Mouse (Mus musculus) lung, postnatal 0 days (tissue): ENCODE data around the gene Gm21083.
A peak's percentile ranks its signal among the peaks of the same experiment; 100 is the strongest.
"Not testable (repeated sequence)": the region's sequence is repeated elsewhere in the genome, so short reads cannot be mapped to it uniquely, and the experiment has no call there.

Experiments used
- CTCF ChIP-seq: IDR thresholded peaks from 2 replicates; pipeline ENCODE4 v1.5.1; 2016; ENCODE audit warnings: antibody characterized with exemption, mild to moderate bottlenecking
- EP300 ChIP-seq: IDR thresholded peaks from 2 replicates; pipeline ENCODE4 v1.6.1; 2016; ENCODE audit warnings: antibody characterized with exemption, mild to moderate bottlenecking, control low read depth

GRCm38 (mm10) chr5:15588291-15588690, 11.2 kb downstream of the Gm21083 start:
- TF ChIP-seq CTCF = peak; percentile 60
- TF ChIP-seq EP300 = not testable (repeated sequence)
